Mouse (Mus musculus): ENCODE measurements around the gene Maneal. TPM values are rescaled to one million over a fixed set of nuclear protein-coding genes. Genes with fewer than 3 reads are reported as not detected.

Gene Maneal
- polyA plus RNA-seq, 1 experiment from 2014 or later: 0.54 TPM

- peaks cover 24% of the 10 kb centered on the region; the same call in 1 of the 2 replicates for H3K36me3 ChIP-seq
- 95% methylated on average over 1 of the region's 1 CpGs for WGBS
- ATAC-seq: no peak
These were observed 21.0 kb downstream of the Maneal start for GRCm38 (mm10) chr4:124840998-124841397.

GRCm38 (mm10) chr4:124838035-124838700 lies 23.8 kb downstream of the Maneal start:
- no peaks in the 10 kb centered on the region for H3K27me3 ChIP-seq (replicated peaks)
- ATAC-seq: no peak
- no peak overlapping the region for H3K4me2 ChIP-seq (replicated peaks)
- peaks cover 19% of the 10 kb centered on the region; the same call in 1 of the 2 replicates for H3K36me3 ChIP-seq
- no peak overlapping the region for H3K9ac ChIP-seq
- no peak overlapping the region for H3K4me3 ChIP-seq (replicated peaks)
- whole genome bisulfite sequencing: 88% methylated on average over 14 of the region's 14 CpGs
- no peak overlapping the region for H3K27ac ChIP-seq
- H3K9me3 ChIP-seq: no peaks in the 10 kb centered on the region
- H3K4me1 ChIP-seq (replicated peaks): no peaks in the 10 kb centered on the region

More at GRCm38 (mm10) chr4:124840998-124841397, 21.0 kb downstream of the Maneal start:
- Histone ChIP-seq H3K9me3 (no peaks in the 10 kb centered on the region), H3K9ac (no peak overlapping the region), H3K4me1 (replicated peaks) (no peaks in the 10 kb centered on the region), H3K27me3 (replicated peaks) (no peaks in the 10 kb centered on the region), H3K4me3 (replicated peaks) (no peak overlapping the region), H3K4me2 (replicated peaks) (no peak overlapping the region), H3K27ac (no peak overlapping the region)

- Histone ChIP-seq H3K4me2 (replicated peaks) (no peak overlapping the region), H3K36me3 (peaks cover 9% of the 10 kb centered on the region; the same call in 1 of the 2 replicates), H3K9me3 (no peaks in the 10 kb centered on the region), H3K27ac (no peak overlapping the region), H3K9ac (no peak overlapping the region), H3K27me3 (replicated peaks) (no peaks in the 10 kb centered on the region), H3K4me3 (replicated peaks) (no peak overlapping the region), H3K4me1 (replicated peaks) (no peaks in the 10 kb centered on the region)
- 94% methylated on average over 10 of the region's 10 CpGs for WGBS
- no peak for ATAC-seq
These were observed 29.2 kb downstream of the Maneal start for GRCm38 (mm10) chr4:124832796-124833195.

GRCm38 (mm10) chr4:124829671-124830070 lies 32.3 kb downstream of the Maneal start:
- peaks cover 9% of the 10 kb centered on the region; the same call in 1 of the 2 replicates for H3K36me3 ChIP-seq
- H3K27ac ChIP-seq: no peak overlapping the region
- ATAC-seq: no peak
- no peak overlapping the region for H3K9ac ChIP-seq
- WGBS: 72% methylated on average over 5 of the region's 5 CpGs
- H3K27me3 ChIP-seq (replicated peaks): no peaks in the 10 kb centered on the region
- no peaks in the 10 kb centered on the region for H3K4me1 ChIP-seq (replicated peaks)
- no peak overlapping the region for H3K4me3 ChIP-seq (replicated peaks)
- H3K4me2 ChIP-seq (replicated peaks): no peak overlapping the region
- H3K9me3 ChIP-seq: no peaks in the 10 kb centered on the region

GRCm38 (mm10) chr4:124825371-124825965 lies 36.5 kb downstream of the Maneal start:
- H3K27ac ChIP-seq: no peak overlapping the region
- H3K9me3 ChIP-seq: no peaks in the 10 kb centered on the region
- no peak overlapping the region for H3K4me3 ChIP-seq (replicated peaks)
- ATAC-seq: no peak
- peaks cover 4% of the 10 kb centered on the region; the same call in 1 of the 2 replicates for H3K36me3 ChIP-seq
- WGBS: 97% methylated on average over 21 of the region's 21 CpGs
- no peak overlapping the region for H3K9ac ChIP-seq
- H3K4me1 ChIP-seq (replicated peaks): no peaks in the 10 kb centered on the region
- no peaks in the 10 kb centered on the region for H3K27me3 ChIP-seq (replicated peaks)
- no peak overlapping the region for H3K4me2 ChIP-seq (replicated peaks)

GRCm38 (mm10) chr4:124824967-124825366 lies 37.0 kb downstream of the Maneal start:
- WGBS: 93% methylated on average over 6 of the region's 6 CpGs
- Histone ChIP-seq H3K4me1 (replicated peaks) (no peaks in the 10 kb centered on the region), H3K27me3 (replicated peaks) (no peaks in the 10 kb centered on the region), H3K9me3 (no peaks in the 10 kb centered on the region), H3K4me3 (replicated peaks) (no peak overlapping the region), H3K27ac (no peak overlapping the region), H3K36me3 (peaks cover 4% of the 10 kb centered on the region; the same call in 1 of the 2 replicates), H3K4me2 (replicated peaks) (no peak overlapping the region), H3K9ac (no peak overlapping the region)
- no peak for ATAC-seq

GRCm38 (mm10) chr4:124818832-124819231 lies 43.1 kb downstream of the Maneal start:
- no peaks in the 10 kb centered on the region for H3K9me3 ChIP-seq
- no peak overlapping the region for H3K4me2 ChIP-seq (replicated peaks)
- peak; percentile 63 for ATAC-seq
- H3K36me3 ChIP-seq: peaks cover 3% of the 10 kb centered on the region; the same call in 1 of the 2 replicates
- no peaks in the 10 kb centered on the region for H3K27me3 ChIP-seq (replicated peaks)
- H3K27ac ChIP-seq: no peak overlapping the region
- no peak overlapping the region for H3K4me3 ChIP-seq (replicated peaks)
- H3K4me1 ChIP-seq (replicated peaks): peaks cover 11% of the 10 kb centered on the region
- no peak overlapping the region for H3K9ac ChIP-seq
- WGBS: 70% methylated on average over 4 of the region's 4 CpGs

- no peak overlapping the region for H3K4me3 ChIP-seq (replicated peaks)
- H3K36me3 ChIP-seq: peaks cover 6% of the 10 kb centered on the region; the same call in 1 of the 2 replicates
- no peaks in the 10 kb centered on the region for H3K9me3 ChIP-seq
- H3K4me1 ChIP-seq (replicated peaks): peaks cover 11% of the 10 kb centered on the region
- WGBS: 25% methylated on average over 6 of the region's 6 CpGs
- H3K4me2 ChIP-seq (replicated peaks): no peak overlapping the region
- no peak overlapping the region for H3K9ac ChIP-seq
- H3K27ac ChIP-seq: no peak overlapping the region
- peak; percentile 95 for ATAC-seq
- no peaks in the 10 kb centered on the region for H3K27me3 ChIP-seq (replicated peaks)
These were observed 44.2 kb downstream of the Maneal start for GRCm38 (mm10) chr4:124817803-124818202.

GRCm38 (mm10) chr4:124815901-124816300 lies 46.1 kb downstream of the Maneal start:
- no peaks in the 10 kb centered on the region for H3K9me3 ChIP-seq
- H3K4me3 ChIP-seq (replicated peaks): no peak overlapping the region
- no peaks in the 10 kb centered on the region for H3K27me3 ChIP-seq (replicated peaks)
- peaks cover 11% of the 10 kb centered on the region for H3K4me1 ChIP-seq (replicated peaks)
- no peak overlapping the region for H3K4me2 ChIP-seq (replicated peaks)
- 93% methylated on average over 11 of the region's 11 CpGs for WGBS
- H3K36me3 ChIP-seq: peaks cover 6% of the 10 kb centered on the region; the same call in 1 of the 2 replicates
- no peak for ATAC-seq
- no peak overlapping the region for H3K9ac ChIP-seq
- no peak overlapping the region for H3K27ac ChIP-seq

GRCm38 (mm10) chr4:124811347-124811975 lies 50.5 kb downstream of the Maneal start:
- no peaks in the 10 kb centered on the region for H3K9me3 ChIP-seq

GRCm38 (mm10) chr4:124810056-124810455 lies 51.9 kb downstream of the Maneal start:
- WGBS: 83% methylated on average over 7 of the region's 7 CpGs
- H3K36me3 ChIP-seq: peaks cover 9% of the 10 kb centered on the region; the same call in 1 of the 2 replicates
- no peak for ATAC-seq
- H3K27me3 ChIP-seq (replicated peaks): no peaks in the 10 kb centered on the region
- no peak overlapping the region for H3K9ac ChIP-seq
- H3K9me3 ChIP-seq: no peaks in the 10 kb centered on the region
- no peak overlapping the region for H3K4me2 ChIP-seq (replicated peaks)
- 0 out of 2 replicates have a peak, but pooled peaks cover 3% of the 10 kb centered on the region for H3K4me1 ChIP-seq (replicated peaks)
- H3K4me3 ChIP-seq (replicated peaks): no peak overlapping the region
- H3K27ac ChIP-seq: no peak overlapping the region

More at GRCm38 (mm10) chr4:124811347-124811975, 50.5 kb downstream of the Maneal start:
- ATAC-seq: no peak
- Histone ChIP-seq H3K4me3 (replicated peaks) (no peak overlapping the region), H3K36me3 (peaks cover 6% of the 10 kb centered on the region; the same call in 1 of the 2 replicates), H3K9ac (no peak overlapping the region), H3K4me2 (replicated peaks) (no peak overlapping the region), H3K27ac (no peak overlapping the region), H3K27me3 (replicated peaks) (no peaks in the 10 kb centered on the region), H3K4me1 (replicated peaks) (0 out of 2 replicates have a peak, but pooled peaks cover 3% of the 10 kb centered on the region)
- WGBS: 71% methylated on average over 9 of the region's 9 CpGs

- Histone ChIP-seq H3K4me1 (replicated peaks) (0 out of 2 replicates have a peak, but pooled peaks cover 3% of the 10 kb centered on the region), H3K27ac (no peak overlapping the region), H3K36me3 (peaks cover 16% of the 10 kb centered on the region; the same call in 1 of the 2 replicates), H3K4me2 (replicated peaks) (no peak overlapping the region), H3K9me3 (no peaks in the 10 kb centered on the region), H3K9ac (no peak overlapping the region), H3K27me3 (replicated peaks) (no peaks in the 10 kb centered on the region), H3K4me3 (replicated peaks) (no peak overlapping the region)
- ATAC-seq: no peak
- 75% methylated on average over 9 of the region's 9 CpGs for WGBS
These were observed 52.7 kb downstream of the Maneal start for GRCm38 (mm10) chr4:124809136-124809883.

All from intestine, embryonic 15.5 days (tissue).